Mouse (Mus musculus): Measurements from ENCODE around the gene Mpped2. TPM values are rescaled to one million over a fixed set of nuclear protein-coding genes. Genes with fewer than 3 reads are reported as not detected.

Gene Mpped2
- polyA plus RNA-seq, 1 experiment from 2014 or later: 149 TPM

DNA sequence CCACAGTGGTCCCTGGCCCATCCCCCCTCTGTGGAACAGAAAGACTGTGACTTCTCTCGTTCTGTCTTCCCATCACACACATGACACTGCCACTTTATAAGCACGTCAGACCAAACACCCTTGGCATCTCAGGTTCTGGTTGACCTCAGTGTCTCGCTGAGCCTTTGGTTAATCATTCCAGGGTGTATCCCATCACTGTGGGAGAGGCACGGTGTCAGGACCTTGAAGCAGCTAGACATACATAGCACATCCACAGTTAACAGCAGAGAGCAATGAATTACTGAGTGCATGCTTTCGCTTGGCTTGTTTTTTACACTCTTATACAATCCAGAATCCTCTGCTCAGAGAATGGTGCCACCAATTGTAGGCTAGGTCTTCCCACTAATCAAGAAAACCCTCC, 60.6 kb downstream of the Mpped2 start:
- Histone ChIP-seq H3K27me3 (no peaks in the 10 kb centered on the region), H3K27ac (replicated peaks) (no peak overlapping the region), H3K4me1 (replicated peaks) (peaks cover 10% of the 10 kb centered on the region), H3K9ac (no peak overlapping the region), H3K4me3 (no peak overlapping the region), H3K9me3 (no peaks in the 10 kb centered on the region), H3K36me3 (no peaks in the 10 kb centered on the region), H3K4me2 (no peak overlapping the region)
- 88% methylated on average over 5 of the region's 5 CpGs for WGBS
- no peak for ATAC-seq (ENCODE audit: low FRiP score, low read depth)

DNA sequence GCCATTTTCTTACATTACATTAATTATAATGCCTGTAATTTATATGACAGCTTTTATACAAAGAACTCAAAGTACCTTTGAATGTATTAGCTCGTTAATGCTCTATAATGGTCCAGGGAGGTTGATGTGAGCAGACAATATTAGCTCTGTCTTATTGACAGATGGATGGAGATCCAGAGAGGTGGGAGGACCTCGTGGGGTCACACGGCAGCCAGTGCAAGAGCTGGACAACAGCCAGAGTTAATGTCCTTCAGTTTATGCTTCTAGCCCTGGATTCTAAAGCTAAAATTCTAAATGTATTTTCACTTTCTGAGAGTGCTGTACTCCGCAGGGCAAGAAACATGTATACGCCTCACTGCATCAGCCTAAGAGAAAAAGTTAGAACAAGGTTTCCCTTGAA, 61.6 kb downstream of the Mpped2 start:
- no peaks in the 10 kb centered on the region for H3K36me3 ChIP-seq
- no peak overlapping the region for H3K4me2 ChIP-seq
- H3K9me3 ChIP-seq: no peaks in the 10 kb centered on the region
- 57% methylated on average over 5 of the region's 5 CpGs for WGBS
- no peak overlapping the region for H3K27ac ChIP-seq (replicated peaks)
- no peak overlapping the region for H3K4me3 ChIP-seq
- peaks cover 10% of the 10 kb centered on the region for H3K4me1 ChIP-seq (replicated peaks)
- no peaks in the 10 kb centered on the region for H3K27me3 ChIP-seq
- no peak for ATAC-seq (ENCODE audit: low FRiP score, low read depth)
- no peak overlapping the region for H3K9ac ChIP-seq

DNA sequence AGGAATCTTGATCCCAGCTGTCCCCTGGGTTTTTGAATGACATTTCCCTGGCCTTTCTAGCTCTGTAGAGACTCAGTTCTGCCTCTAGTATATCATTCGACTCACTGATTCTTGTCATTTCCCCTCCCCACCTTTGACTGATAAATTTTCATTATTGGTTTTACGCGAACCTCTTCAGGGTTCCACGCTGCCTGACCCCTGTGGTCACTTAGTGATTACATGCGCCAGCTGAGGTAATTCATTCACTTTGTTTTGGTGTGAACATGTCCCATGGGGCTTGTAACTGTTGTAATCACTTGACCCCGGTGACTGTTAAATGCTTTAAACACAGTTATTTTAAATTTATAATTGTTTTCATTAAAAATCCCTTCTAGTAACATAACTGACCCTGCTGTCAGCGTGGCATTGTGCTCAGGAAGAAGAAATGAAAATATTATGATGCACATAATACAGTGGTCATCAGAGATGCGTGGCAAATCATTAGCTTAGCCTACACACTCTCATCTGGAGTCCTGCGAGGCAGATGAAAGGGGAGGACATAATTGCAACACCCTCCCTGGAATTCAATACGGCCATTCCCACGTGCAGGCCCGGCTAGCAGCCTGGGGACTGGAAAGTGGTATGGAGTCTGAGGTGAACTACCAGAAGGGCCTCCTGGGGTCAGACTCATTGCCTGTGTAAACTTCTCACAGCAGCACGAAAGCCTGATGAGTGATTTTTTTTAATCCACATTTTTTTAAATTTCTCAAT, 63.5 kb downstream of the Mpped2 start:
- Histone ChIP-seq H3K27ac (replicated peaks) (no peak overlapping the region), H3K36me3 (no peaks in the 10 kb centered on the region), H3K4me3 (no peak overlapping the region), H3K9ac (no peak overlapping the region), H3K4me1 (replicated peaks) (peaks cover 7% of the 10 kb centered on the region), H3K27me3 (no peaks in the 10 kb centered on the region), H3K9me3 (no peaks in the 10 kb centered on the region), H3K4me2 (no peak overlapping the region)
- ATAC-seq (ENCODE audit: low FRiP score, low read depth): no peak
- WGBS: 22% methylated on average over 13 of the region's 13 CpGs

DNA sequence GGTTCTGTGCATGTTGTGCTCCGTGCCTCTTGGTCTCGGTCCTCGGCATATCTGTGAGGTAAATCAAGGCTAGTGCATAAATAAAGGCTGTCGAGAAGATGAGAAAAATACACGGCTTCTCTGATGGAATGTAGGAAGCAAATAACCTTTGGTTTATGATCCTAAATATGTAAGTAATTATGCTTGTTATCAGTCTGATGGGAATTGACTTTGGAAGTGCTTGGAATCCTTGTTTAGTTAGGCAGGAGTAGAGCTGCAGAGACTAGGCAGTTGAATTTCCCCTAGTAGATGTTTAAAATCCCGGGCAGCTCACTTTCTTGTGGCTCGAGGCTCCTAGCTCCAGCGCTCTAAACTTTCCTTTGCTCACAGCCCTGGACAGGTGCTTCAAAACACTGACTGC, 69.9 kb downstream of the Mpped2 start:
- 87% methylated on average over 8 of the region's 8 CpGs for WGBS
- Histone ChIP-seq H3K36me3 (no peaks in the 10 kb centered on the region), H3K4me1 (replicated peaks) (no peaks in the 10 kb centered on the region), H3K4me3 (no peak overlapping the region), H3K27me3 (no peaks in the 10 kb centered on the region), H3K9ac (no peak overlapping the region), H3K27ac (replicated peaks) (no peak overlapping the region), H3K9me3 (no peaks in the 10 kb centered on the region), H3K4me2 (no peak overlapping the region)
- no peak for ATAC-seq (ENCODE audit: low FRiP score, low read depth)

DNA sequence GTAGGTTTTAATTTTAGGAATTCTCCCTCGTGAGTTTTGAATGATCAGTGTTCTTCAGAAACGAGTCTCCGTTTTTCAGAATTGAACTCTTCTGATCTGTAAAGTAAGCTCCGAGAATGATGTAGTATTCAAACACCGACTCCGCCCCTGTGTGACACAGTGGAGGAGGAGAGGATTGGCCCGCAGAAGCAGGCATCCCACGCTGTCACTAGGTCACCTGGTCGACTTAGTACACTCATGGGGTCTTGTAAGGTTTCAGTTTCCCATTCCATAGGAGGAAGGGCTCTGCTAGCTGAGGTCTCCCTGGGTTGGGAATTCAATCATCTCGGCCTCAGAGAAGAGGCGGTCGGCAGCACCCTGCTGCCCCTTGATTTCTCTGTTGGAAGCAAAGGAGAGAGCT, 76.2 kb downstream of the Mpped2 start:
- H3K4me3 ChIP-seq: no peak overlapping the region
- ATAC-seq (ENCODE audit: low FRiP score, low read depth): no peak
- H3K36me3 ChIP-seq: no peaks in the 10 kb centered on the region
- H3K4me2 ChIP-seq: no peak overlapping the region
- H3K9ac ChIP-seq: no peak overlapping the region
- no peak overlapping the region for H3K27ac ChIP-seq (replicated peaks)
- no peaks in the 10 kb centered on the region for H3K9me3 ChIP-seq
- 85% methylated on average over 12 of the region's 12 CpGs for WGBS
- H3K27me3 ChIP-seq: no peaks in the 10 kb centered on the region
- H3K4me1 ChIP-seq (replicated peaks): peaks cover 8% of the 10 kb centered on the region

DNA sequence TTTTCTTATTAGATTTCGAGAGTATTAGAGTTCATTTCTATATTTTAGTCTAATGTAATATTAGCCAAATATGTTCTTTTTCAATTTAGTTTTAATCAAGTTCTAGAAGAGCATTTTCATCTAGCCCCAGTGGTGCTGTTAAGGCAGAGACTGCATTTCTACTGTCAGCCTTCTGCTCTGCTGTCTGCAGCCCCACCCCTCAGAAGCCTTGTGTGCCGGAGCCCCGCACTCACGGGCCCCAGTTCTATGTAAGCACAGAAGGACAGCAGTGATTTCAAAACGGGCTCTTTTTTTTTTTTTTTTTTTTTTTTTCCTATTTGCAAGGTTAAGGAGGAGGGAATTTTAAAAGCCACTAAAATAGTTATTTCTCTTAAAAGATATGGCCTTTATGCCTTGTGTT, 79.6 kb downstream of the Mpped2 start:
- no peak overlapping the region for H3K4me3 ChIP-seq
- peaks cover 16% of the 10 kb centered on the region for H3K4me1 ChIP-seq (replicated peaks)
- H3K9ac ChIP-seq: no peak overlapping the region
- 38% methylated on average over 5 of the region's 5 CpGs for WGBS
- no peaks in the 10 kb centered on the region for H3K36me3 ChIP-seq
- no peak overlapping the region for H3K27ac ChIP-seq (replicated peaks)
- H3K9me3 ChIP-seq: no peaks in the 10 kb centered on the region
- no peak overlapping the region for H3K4me2 ChIP-seq
- no peaks in the 10 kb centered on the region for H3K27me3 ChIP-seq
- ATAC-seq (ENCODE audit: low FRiP score, low read depth): no peak

DNA sequence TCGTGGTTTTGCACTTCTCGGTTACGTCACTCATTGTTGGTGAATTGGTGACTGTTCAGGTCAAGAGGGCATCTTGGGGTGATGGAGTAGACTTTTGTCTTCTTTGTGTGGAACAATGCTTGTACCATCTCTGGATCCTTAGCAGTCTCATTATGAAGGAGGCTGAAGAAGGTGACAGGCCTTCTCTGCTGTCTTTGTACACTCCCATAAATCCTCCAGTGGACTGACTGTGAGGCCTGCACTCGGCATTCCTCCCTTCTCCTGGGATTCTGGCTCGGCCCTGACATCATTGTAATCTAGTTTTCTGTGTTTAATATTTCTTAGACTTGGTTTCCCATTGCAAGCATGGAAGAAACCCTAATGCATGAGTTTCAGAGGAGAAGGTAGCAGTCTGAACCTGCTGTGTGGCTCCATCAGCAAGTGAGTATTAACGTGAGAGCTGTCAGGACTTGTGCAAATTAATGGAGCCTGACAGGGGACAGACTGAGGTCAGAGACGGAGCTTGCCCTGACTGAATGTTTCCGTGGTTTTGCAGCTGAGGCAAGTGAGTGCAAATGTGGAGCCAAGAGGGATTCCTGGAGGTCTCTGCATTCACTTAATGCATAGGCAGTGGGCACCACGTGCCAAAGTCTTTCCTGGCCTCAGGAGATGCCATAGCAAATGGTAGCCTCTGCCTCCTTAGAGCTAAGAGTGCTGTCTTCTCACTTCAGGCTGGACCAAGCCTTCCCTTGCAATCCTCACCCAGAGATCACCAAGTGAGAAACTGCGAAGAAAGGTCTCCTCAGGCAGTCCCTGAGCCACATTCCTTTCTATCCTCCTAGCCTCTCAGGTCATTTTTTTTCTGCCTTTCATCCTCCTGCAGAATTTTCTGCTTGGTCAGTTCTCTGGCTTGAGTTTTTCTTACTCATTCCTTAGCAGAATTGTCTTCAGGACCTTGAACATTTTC, 81.5 kb downstream of the Mpped2 start:
- no peaks in the 10 kb centered on the region for H3K9me3 ChIP-seq
- peaks cover 16% of the 10 kb centered on the region for H3K4me1 ChIP-seq (replicated peaks)
- no peak overlapping the region for H3K9ac ChIP-seq
- H3K27ac ChIP-seq (replicated peaks): no peak overlapping the region; the same call in 1 of the 2 replicates
- H3K4me3 ChIP-seq: no peak overlapping the region
- 37% methylated on average over 10 of the region's 10 CpGs for WGBS
- no peak for ATAC-seq (ENCODE audit: low FRiP score, low read depth)
- no peaks in the 10 kb centered on the region for H3K27me3 ChIP-seq
- H3K36me3 ChIP-seq: no peaks in the 10 kb centered on the region
- no peak overlapping the region for H3K4me2 ChIP-seq

DNA sequence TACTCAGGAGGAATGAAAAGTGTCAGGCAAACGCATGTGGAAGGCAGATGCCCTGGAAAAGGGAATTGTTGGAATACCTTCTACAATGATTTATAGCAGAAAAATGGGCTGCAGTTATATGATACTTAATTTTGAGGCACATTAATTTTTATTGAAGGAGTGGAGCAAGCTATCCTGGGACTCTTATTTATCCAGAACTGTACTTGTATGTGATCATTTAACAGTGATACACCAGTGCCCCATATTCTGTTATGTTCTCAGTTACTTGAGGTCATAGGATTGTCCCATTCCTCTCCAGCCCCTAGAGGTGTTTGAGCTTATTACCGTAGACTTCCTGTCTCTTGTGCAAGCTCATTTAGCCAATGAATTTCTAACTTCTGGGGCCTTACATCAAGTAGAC, 82.9 kb downstream of the Mpped2 start:
- Histone ChIP-seq H3K9ac (no peak overlapping the region), H3K9me3 (no peaks in the 10 kb centered on the region), H3K36me3 (no peaks in the 10 kb centered on the region), H3K27ac (replicated peaks) (no peak overlapping the region), H3K27me3 (no peaks in the 10 kb centered on the region), H3K4me2 (no peak overlapping the region), H3K4me1 (replicated peaks) (peaks cover 17% of the 10 kb centered on the region), H3K4me3 (no peak overlapping the region)
- no peak for ATAC-seq (ENCODE audit: low FRiP score, low read depth)
- WGBS: 64% methylated on average over 2 of the region's 2 CpGs

DNA sequence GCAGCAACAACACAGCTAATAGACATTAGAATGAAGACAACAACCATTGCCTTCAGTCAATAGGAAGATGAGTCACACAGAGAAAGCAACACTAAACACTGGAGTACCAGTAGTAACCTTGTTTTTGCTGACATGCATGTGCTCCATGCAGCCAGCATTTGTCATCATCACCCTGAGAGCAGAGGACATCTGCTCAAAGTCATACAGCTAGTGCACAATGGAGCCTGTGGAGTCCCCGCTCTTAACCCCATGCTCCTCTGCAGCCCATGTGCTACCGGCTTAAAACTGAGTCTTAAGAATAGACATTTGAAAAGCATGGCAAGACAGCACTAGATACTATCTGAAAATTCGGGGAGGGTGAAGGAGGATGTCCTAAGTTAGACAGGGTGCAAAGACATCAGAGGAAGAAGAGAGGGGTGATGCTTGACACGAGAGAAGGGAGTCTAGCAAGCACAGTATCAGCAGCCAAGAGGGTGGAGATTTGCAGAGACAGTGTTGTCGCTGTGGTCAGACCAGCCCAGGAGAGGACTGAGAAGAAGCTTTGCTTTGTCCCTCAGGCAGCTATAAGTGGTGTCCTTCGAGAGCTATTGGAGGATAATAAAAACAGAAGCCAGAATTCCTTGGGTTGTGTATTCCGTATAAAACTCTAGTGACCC, 85.9 kb downstream of the Mpped2 start:
- whole genome bisulfite sequencing: 81% methylated on average over 7 of the region's 7 CpGs
- 0 out of 2 replicates have a peak, but pooled peaks have one; percentile 36 for ATAC-seq (ENCODE audit: low FRiP score, low read depth)
- no peaks in the 10 kb centered on the region for H3K27me3 ChIP-seq

DNA sequence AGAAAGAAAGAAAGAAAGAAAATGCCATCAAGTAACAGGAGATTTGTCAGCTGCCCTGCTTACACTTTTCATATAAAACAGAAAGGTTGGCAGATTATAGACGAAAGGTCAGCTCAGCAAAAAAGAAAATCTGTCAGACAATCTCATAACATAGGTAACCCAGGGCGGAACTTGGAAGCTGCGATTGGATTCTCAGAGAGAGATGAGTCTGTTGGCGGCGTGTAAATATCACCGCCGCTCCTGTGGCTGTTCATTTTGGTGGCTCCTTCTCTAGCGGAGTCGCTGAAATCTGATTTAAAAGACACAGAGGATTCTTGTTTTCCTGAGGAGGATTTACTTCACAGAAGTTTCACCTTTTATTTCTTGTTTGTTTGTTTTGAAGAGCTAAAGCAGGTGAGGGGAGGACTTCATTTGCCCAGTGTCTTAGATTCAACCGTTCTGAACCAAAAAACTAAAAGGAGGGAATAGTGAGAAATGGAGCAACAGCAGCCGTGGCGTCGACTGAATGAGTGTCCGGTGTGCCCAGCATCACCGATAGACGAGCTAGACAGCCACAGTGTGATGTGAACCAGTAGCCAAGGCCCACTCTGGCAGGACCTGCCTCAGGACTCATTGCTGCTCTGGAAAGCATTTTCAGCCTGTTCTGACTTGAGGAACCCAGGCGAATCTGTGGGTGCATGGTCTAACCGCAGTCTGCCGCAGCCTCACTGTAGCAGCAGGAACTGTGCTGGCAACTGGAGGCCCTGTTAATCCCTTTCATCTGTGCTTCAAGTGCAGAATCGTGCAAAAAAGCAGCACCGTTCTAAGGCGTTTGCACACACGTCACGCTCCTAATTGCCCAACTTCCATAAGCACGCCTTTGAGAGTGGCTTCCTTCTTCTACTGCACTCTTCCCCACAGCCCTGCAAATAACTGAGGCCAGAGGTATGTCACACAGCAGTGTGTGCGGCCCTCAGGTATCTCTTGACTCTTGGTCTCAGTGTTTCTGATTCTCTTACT, 88.4 kb downstream of the Mpped2 start:
- ATAC-seq (ENCODE audit: low FRiP score, low read depth): 0 out of 2 replicates have a peak, but pooled peaks have one; percentile 45
- H3K4me3 ChIP-seq: no peak overlapping the region
- H3K4me2 ChIP-seq: no peak overlapping the region
- H3K27ac ChIP-seq (replicated peaks): 0 out of 2 replicates have a peak overlapping the region, but pooled peaks have one; percentile 24
- no peaks in the 10 kb centered on the region for H3K27me3 ChIP-seq
- H3K9ac ChIP-seq: no peak overlapping the region
- 70% methylated on average over 26 of the region's 26 CpGs for WGBS
- no peaks in the 10 kb centered on the region for H3K9me3 ChIP-seq
- H3K36me3 ChIP-seq: no peaks in the 10 kb centered on the region
- H3K4me1 ChIP-seq (replicated peaks): peaks cover 13% of the 10 kb centered on the region; the same call in 1 of the 2 replicates

More for the DNA sequence above, 85.9 kb downstream of the Mpped2 start:
- no peak overlapping the region for H3K4me3 ChIP-seq
- H3K9ac ChIP-seq: no peak overlapping the region
- H3K36me3 ChIP-seq: no peaks in the 10 kb centered on the region
- H3K4me1 ChIP-seq (replicated peaks): peaks cover 21% of the 10 kb centered on the region; the same call in 1 of the 2 replicates
- no peaks in the 10 kb centered on the region for H3K9me3 ChIP-seq
- H3K27ac ChIP-seq (replicated peaks): no peak overlapping the region
- H3K4me2 ChIP-seq: no peak overlapping the region

DNA sequence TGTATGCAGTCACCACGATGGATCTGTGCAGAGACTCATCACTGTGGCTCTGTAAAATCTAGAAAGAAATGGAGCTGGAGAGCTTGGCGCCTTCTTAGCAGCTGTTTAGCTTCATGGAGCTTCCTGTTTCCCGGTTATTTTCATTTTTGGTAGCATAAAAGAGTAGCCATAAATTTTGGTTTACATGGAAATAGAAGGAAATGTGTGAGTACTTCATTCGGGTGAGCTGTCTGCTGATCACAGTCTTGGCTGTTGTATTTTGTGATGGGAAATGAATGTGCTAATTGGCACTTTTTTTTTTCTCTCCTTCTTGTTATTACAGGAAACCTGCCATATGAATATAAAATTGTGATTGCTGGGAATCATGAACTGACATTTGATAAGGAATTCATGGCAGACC, 90.2 kb downstream of the Mpped2 start:
- WGBS: 81% methylated on average over 4 of the region's 4 CpGs
- ATAC-seq (ENCODE audit: low FRiP score, low read depth): no peak

More for the DNA sequence above, 90.2 kb downstream of the Mpped2 start:
- no peak overlapping the region for H3K4me2 ChIP-seq
- no peaks in the 10 kb centered on the region for H3K27me3 ChIP-seq
- peaks cover 16% of the 10 kb centered on the region; the same call in 1 of the 2 replicates for H3K4me1 ChIP-seq (replicated peaks)
- no peak overlapping the region for H3K9ac ChIP-seq
- H3K36me3 ChIP-seq: no peaks in the 10 kb centered on the region
- H3K4me3 ChIP-seq: no peak overlapping the region
- no peaks in the 10 kb centered on the region for H3K9me3 ChIP-seq
- H3K27ac ChIP-seq (replicated peaks): no peak overlapping the region

All from hindbrain, embryonic 15.5 days (tissue).